Mouse (Mus musculus): Measurements from ENCODE around the gene Fam107b. TPM values are rescaled to one million over a fixed set of nuclear protein-coding genes. Genes with fewer than 3 reads are reported as not detected.

The Fam107b gene
- polyA plus RNA-seq, 1 experiment from 2014 or later, result 25.0 TPM

- Histone ChIP-seq H3K4me3 (ENCODE audit: low read depth, low read length) (no peak overlapping the region), H3K9ac (ENCODE audit: low read depth, low read length) (no peak overlapping the region), H3K27me3 (ENCODE audit: control insufficient read depth, insufficient read depth, low read depth, low read length) (no peaks in the 10 kb centered on the region), H3K9me3 (replicated peaks; ENCODE audit: control insufficient read depth, low read length) (no peaks in the 10 kb centered on the region), H3K27ac (ENCODE audit: low read length) (no peak overlapping the region), H3K36me3 (ENCODE audit: control insufficient read depth, insufficient read depth) (no peaks in the 10 kb centered on the region), H3K4me2 (ENCODE audit: low read depth, low read length) (no peak overlapping the region), H3K4me1 (ENCODE audit: control insufficient read depth, low read depth, low read length) (no peaks in the 10 kb centered on the region)
- 40% methylated on average over 6 of the region's 6 CpGs for WGBS (ENCODE audit: insufficient replicate concordance)
- no peak for ATAC-seq (ENCODE audit: low read depth)
Observed at GRCm38 (mm10) chr2:3805742-3806141, 235.5 kb downstream of the Fam107b start.

DNA sequence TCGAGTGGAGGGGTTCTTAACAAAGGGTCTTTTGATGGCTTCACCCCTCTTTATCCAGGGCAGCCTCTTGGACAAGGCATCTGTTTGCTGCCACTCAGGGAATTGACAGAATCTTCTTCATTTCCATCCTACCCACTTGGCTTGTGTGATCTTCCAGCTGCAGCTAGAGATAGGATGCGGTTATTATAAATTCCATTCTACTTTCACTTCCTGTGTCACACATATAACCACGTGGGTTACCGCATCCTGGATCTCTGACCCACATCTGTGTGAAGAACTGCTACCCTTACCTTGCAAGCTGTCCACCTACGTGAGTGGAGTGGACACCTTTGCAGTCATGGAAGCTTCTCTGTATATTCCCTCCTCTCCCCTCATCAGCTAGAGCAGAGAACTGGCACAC, 240.0 kb downstream of the Fam107b start:
- H3K4me1 ChIP-seq (ENCODE audit: control insufficient read depth, low read depth, low read length), result no peaks in the 10 kb centered on the region
- 31% methylated on average over 5 of the region's 5 CpGs for WGBS (ENCODE audit: insufficient replicate concordance)
- H3K36me3 ChIP-seq (ENCODE audit: control insufficient read depth, insufficient read depth), result no peaks in the 10 kb centered on the region
- H3K4me3 ChIP-seq (ENCODE audit: low read depth, low read length), result no peak overlapping the region
- ATAC-seq (ENCODE audit: low read depth), result no peak
- H3K27me3 ChIP-seq (ENCODE audit: control insufficient read depth, insufficient read depth, low read depth, low read length), result no peaks in the 10 kb centered on the region
- H3K27ac ChIP-seq (ENCODE audit: low read length), result no peak overlapping the region
- no peak overlapping the region for H3K4me2 ChIP-seq (ENCODE audit: low read depth, low read length)
- no peak overlapping the region for H3K9ac ChIP-seq (ENCODE audit: low read depth, low read length)
- no peaks in the 10 kb centered on the region for H3K9me3 ChIP-seq (replicated peaks; ENCODE audit: control insufficient read depth, low read length)

DNA sequence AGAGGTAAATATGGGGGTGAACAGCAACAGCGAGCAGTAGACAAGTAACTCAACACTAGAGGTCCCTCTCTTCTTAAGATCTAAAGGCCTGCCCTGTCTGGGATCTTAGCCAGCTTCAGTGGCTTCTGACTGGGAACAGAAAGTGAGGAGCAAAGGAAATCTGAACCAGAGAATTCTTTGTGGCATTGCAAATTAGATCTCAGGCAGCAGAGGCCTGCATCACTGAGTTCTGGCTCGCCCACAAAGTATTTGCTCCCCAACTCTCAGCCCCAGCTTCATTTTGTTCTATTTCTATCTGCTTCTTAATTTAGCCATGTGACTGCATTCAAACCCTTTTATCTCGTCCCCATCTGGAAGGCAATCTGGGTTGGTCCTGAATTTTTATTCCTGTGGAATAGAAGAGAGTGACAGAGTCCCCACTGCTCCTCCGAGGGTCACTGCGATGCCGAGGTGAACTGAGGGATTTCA, 245.9 kb downstream of the Fam107b start:
- ATAC-seq (ENCODE audit: low read depth), result no peak
- Histone ChIP-seq H3K36me3 (ENCODE audit: control insufficient read depth, insufficient read depth) (no peaks in the 10 kb centered on the region), H3K9ac (ENCODE audit: low read depth, low read length) (no peak overlapping the region), H3K27ac (ENCODE audit: low read length) (no peak overlapping the region), H3K27me3 (ENCODE audit: control insufficient read depth, insufficient read depth, low read depth, low read length) (no peaks in the 10 kb centered on the region), H3K4me3 (ENCODE audit: low read depth, low read length) (no peak overlapping the region), H3K4me1 (ENCODE audit: control insufficient read depth, low read depth, low read length) (no peaks in the 10 kb centered on the region), H3K4me2 (ENCODE audit: low read depth, low read length) (no peak overlapping the region), H3K9me3 (replicated peaks; ENCODE audit: control insufficient read depth, low read length) (no peaks in the 10 kb centered on the region)
- WGBS (ENCODE audit: insufficient replicate concordance), result 65% methylated on average over 6 of the region's 6 CpGs

- Histone ChIP-seq H3K36me3 (ENCODE audit: control insufficient read depth, insufficient read depth) (no peaks in the 10 kb centered on the region), H3K4me2 (ENCODE audit: low read depth, low read length) (no peak overlapping the region), H3K4me1 (ENCODE audit: control insufficient read depth, low read depth, low read length) (no peaks in the 10 kb centered on the region), H3K9ac (ENCODE audit: low read depth, low read length) (no peak overlapping the region), H3K27me3 (ENCODE audit: control insufficient read depth, insufficient read depth, low read depth, low read length) (no peaks in the 10 kb centered on the region), H3K27ac (ENCODE audit: low read length) (no peak overlapping the region), H3K4me3 (ENCODE audit: low read depth, low read length) (no peak overlapping the region), H3K9me3 (replicated peaks; ENCODE audit: control insufficient read depth, low read length) (no peaks in the 10 kb centered on the region)
- WGBS (ENCODE audit: insufficient replicate concordance), result 59% methylated on average over 3 of the region's 3 CpGs
- ATAC-seq (ENCODE audit: low read depth), result no peak
Observed at GRCm38 (mm10) chr2:3817626-3818025, 247.3 kb downstream of the Fam107b start.

GRCm38 (mm10) chr2:3822483-3823455, 252.5 kb downstream of the Fam107b start:
- no peak overlapping the region for H3K9ac ChIP-seq (ENCODE audit: low read depth, low read length)
- H3K27ac ChIP-seq (ENCODE audit: low read length), result no peak overlapping the region
- no peak overlapping the region for H3K4me3 ChIP-seq (ENCODE audit: low read depth, low read length)
- H3K4me2 ChIP-seq (ENCODE audit: low read depth, low read length), result no peak overlapping the region
- ATAC-seq (ENCODE audit: low read depth), result no peak
- WGBS (ENCODE audit: insufficient replicate concordance), result 60% methylated on average over 8 of the region's 8 CpGs
- no peaks in the 10 kb centered on the region for H3K4me1 ChIP-seq (ENCODE audit: control insufficient read depth, low read depth, low read length)
- H3K27me3 ChIP-seq (ENCODE audit: control insufficient read depth, insufficient read depth, low read depth, low read length), result no peaks in the 10 kb centered on the region
- H3K36me3 ChIP-seq (ENCODE audit: control insufficient read depth, insufficient read depth), result no peaks in the 10 kb centered on the region
- H3K9me3 ChIP-seq (replicated peaks; ENCODE audit: control insufficient read depth, low read length), result no peaks in the 10 kb centered on the region

Other genes starting within 250 kb of the Fam107b start
- 7.3 and 7.4 TPM in 2 replicates for gene Rpp38, start 237.8 kb upstream of the Fam107b start, polyA plus RNA-seq (2015; fragmentation: Nextera tagmentation; extraction: Ambion mirVana)
- 0.32 and 0.40 TPM in 2 replicates for gene Acbd7, start 234.3 kb upstream of the Fam107b start, polyA plus RNA-seq (2015; fragmentation: Nextera tagmentation; extraction: Ambion mirVana)
- not detected in 2 replicates for gene Olah, start 173.3 kb upstream of the Fam107b start, polyA plus RNA-seq (2015; fragmentation: Nextera tagmentation; extraction: Ambion mirVana)
- gene Meig1, start 147.8 kb upstream of the Fam107b start, polyA plus RNA-seq (2015; fragmentation: Nextera tagmentation; extraction: Ambion mirVana), result not detected in 2 replicates
- gene Dclre1c, start 146.4 kb upstream of the Fam107b start, polyA plus RNA-seq (2015; fragmentation: Nextera tagmentation; extraction: Ambion mirVana), result 3.9 and 4.2 TPM in 2 replicates
- 3.7 and 4.0 TPM in 2 replicates for gene Suv39h2, start 95.5 kb upstream of the Fam107b start, polyA plus RNA-seq (2015; fragmentation: Nextera tagmentation; extraction: Ambion mirVana)
- gene Gm45902, start 57.7 kb upstream of the Fam107b start, polyA plus RNA-seq (2015; fragmentation: Nextera tagmentation; extraction: Ambion mirVana), result 1.4 and 1.5 TPM in 2 replicates
- gene Hspa14, start 57.7 kb upstream of the Fam107b start, polyA plus RNA-seq (2015; fragmentation: Nextera tagmentation; extraction: Ambion mirVana), result 51.4 and 58.6 TPM in 2 replicates
- 0.09 and 0.11 TPM in 2 replicates for gene Cdnf, start 57.5 kb upstream of the Fam107b start, polyA plus RNA-seq (2015; fragmentation: Nextera tagmentation; extraction: Ambion mirVana)